Mouse (Mus musculus) urinary bladder, postnatal 14 days (tissue): ENCODE measurements around the gene Fam129b.

Experiments used
- DNase-seq: peaks from one replicate; pipeline ENCODE4 v3.0.0; 2021; ENCODE audit warnings: low spot score

The Fam129b gene

DNA sequence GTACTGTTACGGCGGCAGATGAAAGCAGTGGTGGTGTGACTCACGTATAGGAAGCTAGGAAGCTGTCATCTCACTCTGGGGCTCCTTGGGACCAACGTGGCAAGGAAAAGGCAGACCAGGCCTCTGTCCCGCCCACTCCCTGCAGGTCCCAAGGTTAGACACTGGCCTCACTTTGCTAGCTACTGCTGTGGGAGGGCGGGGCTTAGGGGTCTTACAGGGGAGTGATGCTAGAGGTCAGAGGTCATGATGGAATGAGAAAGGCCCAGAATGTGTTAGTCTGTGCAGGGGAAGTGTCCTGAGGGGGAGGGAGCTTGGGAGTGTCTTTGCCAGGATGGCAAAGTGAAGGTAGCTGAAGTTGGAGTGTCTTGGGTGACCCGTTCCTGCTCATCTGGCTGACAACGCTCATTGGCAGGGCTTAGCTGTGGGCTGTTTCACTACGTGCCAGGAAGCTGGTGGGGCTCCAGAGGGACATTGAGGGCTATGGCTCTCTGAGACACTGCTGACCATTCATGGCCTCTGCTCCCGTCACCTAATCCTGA is 48.5 kb downstream of the Fam129b start:
- DNase-seq = no peak

DNA sequence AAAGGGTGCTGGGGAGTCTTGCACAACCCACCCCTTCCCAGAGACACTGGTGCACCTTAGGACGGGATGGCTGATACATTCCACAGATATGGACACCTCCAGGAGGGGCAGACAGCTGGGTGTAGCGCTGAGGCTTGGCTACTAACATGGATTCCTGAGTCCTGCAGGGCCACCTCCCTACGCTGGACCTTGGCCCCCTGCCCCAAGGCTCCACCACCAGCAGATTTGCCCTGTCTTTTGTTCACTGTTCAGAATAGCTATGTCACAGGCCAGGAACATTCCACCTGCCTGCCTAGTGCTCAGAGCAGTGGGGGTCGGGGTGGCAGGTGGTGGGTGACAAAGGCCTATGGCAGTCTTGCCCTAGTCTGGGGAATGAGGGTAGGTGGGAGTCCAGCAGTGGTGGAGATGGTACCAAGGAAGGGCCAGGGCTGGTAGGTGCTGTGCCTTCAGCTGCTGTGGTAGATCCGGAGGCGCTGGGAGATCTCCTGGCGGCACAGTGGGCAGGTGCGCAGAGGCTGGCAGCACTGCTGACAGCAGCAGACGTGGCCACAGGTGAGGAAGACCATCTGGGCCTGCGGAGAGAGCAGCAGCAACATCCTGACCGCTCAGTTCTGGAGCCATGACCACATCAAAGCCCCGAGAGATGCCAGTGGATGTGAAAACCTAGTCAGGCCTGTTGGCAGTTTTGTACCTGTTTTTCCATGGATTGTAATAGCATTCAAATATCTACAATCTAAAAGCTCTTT is 50.6 kb downstream of the Fam129b start:
- DNase-seq = no peak

DNA sequence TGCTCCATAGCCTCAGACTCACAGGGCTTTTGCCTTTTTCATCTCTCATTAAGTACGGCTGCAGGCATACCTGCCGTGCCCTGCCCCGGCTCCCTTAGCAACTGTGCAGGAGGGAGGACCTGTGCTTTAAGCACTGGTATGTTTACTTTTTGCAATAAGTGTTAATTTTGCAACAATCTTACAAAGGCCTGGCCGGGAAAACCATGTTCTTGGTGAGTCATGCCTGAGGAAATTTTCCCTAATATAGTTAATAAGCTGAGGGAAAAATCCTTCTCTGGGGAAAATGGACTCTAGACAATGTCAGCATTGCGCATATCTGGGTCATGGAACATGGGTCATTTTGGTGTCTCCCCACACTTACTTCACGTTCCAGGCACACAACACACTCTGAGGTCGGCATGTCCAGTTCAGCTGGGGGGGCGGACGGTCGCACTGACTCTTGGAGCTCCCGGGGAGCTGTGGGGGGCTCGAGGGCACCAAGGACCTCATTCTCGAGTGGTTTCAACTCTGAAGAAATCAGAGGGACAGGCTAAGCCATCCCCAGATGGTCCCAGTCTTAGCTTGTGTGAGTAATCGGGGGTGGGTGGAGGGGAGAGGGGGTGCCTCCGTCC is 51.8 kb downstream of the Fam129b start:
- no peak for DNase-seq

- peak; percentile 85 for DNase-seq
Observed at GRCm38 (mm10) chr2:32928235-32928946, 52.5 kb downstream of the Fam129b start.

GRCm38 (mm10) chr2:32928947-32929829 is 53.3 kb downstream of the Fam129b start:
- DNase-seq = no peak

GRCm38 (mm10) chr2:32931730-32932129 is 55.8 kb downstream of the Fam129b start:
- no peak for DNase-seq

DNA sequence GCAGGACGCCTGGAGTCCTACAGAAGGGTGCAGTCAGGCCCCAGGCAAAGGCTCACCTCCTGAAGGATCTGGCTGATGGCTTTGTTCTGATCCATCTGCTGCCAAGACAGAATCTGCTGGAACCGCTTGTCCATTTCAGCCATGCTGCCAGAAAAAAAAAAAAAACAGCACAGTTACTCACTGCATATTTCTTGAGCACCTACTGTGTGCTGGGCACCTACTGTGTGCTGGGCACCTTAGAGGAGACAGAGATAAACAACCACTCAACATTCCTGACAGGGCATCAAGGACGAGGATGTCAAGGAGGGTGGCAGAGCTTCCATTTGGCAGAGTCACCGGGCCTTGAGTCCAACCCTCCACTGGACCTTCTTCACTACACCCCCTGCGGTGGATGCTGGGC is 62.8 kb downstream of the Fam129b start:
- DNase-seq = no peak

- peak; percentile 52 for DNase-seq
Observed at GRCm38 (mm10) chr2:32939418-32939817, 63.5 kb downstream of the Fam129b start.

DNA sequence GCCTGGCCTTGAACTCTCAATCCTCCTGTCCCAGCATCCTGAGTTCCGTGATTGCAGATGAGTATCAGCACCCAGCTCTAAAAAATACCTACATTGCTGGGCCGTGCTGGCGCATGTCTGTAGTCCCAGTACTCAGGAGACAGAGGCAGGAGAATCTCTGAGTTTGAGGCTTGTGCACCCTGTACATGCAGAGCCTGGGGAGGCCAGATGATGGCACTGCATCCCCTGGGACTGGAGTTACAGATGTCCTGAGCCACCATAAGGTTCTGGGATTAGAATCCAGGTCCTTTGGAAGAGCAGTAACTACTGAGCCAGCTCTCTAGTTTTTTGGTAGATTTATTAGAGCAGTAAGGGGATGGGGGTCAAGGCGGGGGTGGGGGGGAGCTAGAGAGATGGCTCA is 64.6 kb downstream of the Fam129b start:
- no peak for DNase-seq

DNA sequence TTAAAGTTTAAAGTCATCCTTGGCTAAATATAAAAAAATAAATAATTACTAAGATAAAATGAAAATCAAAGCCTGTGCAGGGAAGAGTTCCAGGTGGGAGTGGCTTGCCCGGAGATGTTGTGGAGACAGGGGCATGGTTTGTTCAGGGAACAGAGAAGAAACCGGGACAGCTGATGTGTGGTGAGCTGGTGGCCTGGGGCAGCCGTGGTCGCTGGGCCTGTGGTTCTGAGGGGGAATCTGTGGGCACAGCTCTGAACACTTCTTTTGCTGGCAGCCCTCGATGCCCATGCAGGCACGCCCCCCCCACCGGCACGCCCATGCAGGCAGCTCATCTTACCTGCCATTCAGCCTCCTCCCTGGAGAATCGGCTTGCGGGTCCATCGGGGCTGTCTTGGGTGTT is 71.5 kb downstream of the Fam129b start:
- no peak for DNase-seq

DNA sequence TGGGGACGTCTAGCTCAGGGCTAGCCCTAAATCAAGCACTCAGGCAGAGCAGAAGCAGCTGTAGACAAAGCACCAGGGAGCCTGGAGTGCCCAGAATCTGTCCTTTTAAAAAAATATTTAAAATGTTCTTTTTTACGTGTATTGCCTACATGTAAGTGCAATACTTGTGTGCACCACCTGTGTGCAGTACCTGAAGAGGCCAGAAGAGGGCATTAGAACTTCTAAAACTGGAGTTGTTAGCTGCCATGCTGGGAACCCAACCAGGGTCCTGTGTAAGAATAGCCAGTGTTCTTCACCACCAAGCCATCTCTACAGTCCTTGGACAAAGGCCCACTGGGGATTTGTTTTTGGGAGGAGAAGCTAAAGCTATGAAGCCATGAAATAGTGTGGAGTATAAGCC is 78.7 kb downstream of the Fam129b start:
- DNase-seq = no peak

- DNase-seq = peak; percentile 32
Observed at GRCm38 (mm10) chr2:32957344-32957743, 81.4 kb downstream of the Fam129b start.

GRCm38 (mm10) chr2:32960273-32960672 is 84.4 kb downstream of the Fam129b start:
- DNase-seq = no peak

DNA sequence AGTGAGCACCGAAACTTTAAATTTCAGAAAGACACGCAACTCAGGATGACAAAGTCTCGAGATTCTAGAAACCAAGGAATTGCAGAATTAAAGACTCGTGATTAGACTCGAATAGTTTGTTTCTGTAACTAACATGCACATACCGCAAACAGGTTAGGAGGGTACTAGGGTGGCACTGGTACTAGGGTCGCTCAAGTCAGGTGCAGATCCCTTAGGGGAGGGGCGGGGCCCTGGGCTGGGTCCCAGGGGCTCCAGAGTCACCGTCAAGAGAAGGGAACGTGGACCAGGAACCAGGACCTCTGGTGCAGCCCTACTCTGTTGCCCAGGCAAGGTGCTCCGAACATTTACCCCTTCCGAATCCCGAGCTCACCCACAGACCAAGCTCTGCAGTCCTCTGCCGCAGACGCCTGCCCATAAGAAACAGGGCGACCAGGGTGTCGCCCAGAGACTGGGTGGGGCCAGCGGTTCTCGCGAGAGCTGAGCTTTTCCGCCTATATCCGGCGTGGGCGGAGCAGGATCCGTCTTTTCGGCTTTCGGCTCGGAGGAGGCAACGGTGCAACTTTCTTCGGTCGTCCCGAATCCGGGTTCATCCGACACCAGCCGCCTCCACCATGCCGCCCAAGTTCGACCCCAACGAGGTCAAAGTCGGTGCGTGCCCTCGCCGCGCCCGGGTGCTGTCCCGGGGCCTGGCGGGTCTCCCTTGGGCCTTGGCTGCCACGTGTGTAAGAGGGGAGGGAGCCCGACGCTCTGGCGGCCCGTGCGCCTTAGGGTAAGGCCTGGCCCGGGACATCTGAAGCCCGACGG is 85.5 kb downstream of the Fam129b start, which contains the start of the genes Rpl12 and Lrsam1:
Rpl12 (plus strand) TSS at position 368 of the 804 bp plus-strand sequence.
Lrsam1 (minus strand) TSS at position 423 of the 804 bp plus-strand sequence.
- peak; percentile 96 for DNase-seq

GRCm38 (mm10) chr2:32962062-32962874 is 86.4 kb downstream of the Fam129b start:
- peak; percentile 28 for DNase-seq

GRCm38 (mm10) chr2:32962875-32963220 is 86.9 kb downstream of the Fam129b start:
- DNase-seq = no peak

- no peak for DNase-seq
Observed at GRCm38 (mm10) chr2:32963544-32963943, 87.6 kb downstream of the Fam129b start.

GRCm38 (mm10) chr2:32963981-32964380 is 88.1 kb downstream of the Fam129b start:
- DNase-seq = no peak

DNA sequence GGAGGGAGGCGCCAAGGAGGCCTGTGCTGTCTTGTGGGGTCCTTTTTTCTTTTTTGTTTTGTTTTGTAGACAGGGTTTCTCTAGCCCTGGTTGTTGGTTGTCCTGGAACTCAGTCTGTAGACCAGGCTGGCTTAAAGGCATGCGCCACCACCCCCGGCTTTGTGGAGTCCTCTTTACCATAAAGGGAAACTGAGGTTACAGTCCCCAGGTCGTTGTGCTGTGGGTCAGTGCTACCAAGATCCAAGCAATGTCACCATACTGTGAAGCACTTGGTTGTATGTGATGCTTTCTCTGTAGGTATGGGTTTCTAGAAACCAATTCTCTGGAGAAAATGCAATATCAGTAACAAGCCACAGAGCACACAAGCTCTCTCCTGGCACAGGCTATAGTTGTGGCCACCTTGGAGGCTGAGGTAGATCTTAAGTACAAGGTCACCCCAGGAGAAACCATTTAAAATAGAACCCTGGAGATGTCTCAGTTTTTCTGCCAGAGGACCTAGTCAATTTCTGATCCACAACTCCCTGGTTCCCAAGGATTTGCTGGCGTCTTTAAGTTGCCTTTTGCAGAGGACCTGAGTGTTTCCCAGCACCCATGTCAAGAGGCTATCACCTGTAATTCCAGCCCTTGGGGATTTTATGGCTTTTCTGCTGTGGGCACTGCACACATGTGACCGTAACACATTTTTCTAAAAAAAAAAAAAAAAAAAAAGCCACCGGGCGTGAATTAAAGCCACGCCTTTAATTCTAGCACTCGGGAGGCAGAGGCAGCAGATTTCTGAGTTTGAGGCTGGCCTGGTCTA is 88.9 kb downstream of the Fam129b start:
- DNase-seq = no peak
